Mouse (Mus musculus) heart, embryonic 10.5 days (tissue): ENCODE measurements around the gene Doc2g. TPM values are rescaled to one million over a fixed set of nuclear protein-coding genes. Genes with fewer than 3 reads are reported as not detected.
A peak's percentile ranks its signal among the peaks of the same experiment; 100 is the strongest.

Experiments used
- DNase-seq: peaks from one replicate; pipeline ENCODE4 v3.0.0-alpha.2; 2017; ENCODE audit warnings: low spot score
- H3K27ac ChIP-seq: fragments of 300-500 bp; sonication (generic); 2 replicates; pipeline ENCODE4 v1.5.1; 2016; ENCODE audit warnings: mild to moderate bottlenecking
- H3K27me3 ChIP-seq: fragments of 300-500 bp; sonication (generic); 2 replicates; pipeline ENCODE4 v1.6.1; 2016; ENCODE audit warnings: mild to moderate bottlenecking; ENCODE audit not compliant: poor library complexity, insufficient read depth, severe bottlenecking
- H3K36me3 ChIP-seq: fragments of 300-500 bp; sonication (generic); 2 replicates; pipeline ENCODE4 v1.6.1; 2016; ENCODE audit warnings: mild to moderate bottlenecking, moderate library complexity
- H3K4me1 ChIP-seq: fragments of 300-500 bp; sonication (generic); 2 replicates; pipeline ENCODE4 v1.6.1; 2016; ENCODE audit warnings: mild to moderate bottlenecking
- H3K4me3 ChIP-seq: fragments of 300-500 bp; sonication (generic); 2 replicates; pipeline ENCODE4 v1.5.1; 2016; ENCODE audit warnings: mild to moderate bottlenecking, moderate library complexity
- H3K9me3 ChIP-seq: fragments of 300-500 bp; sonication (generic); 2 replicates; pipeline ENCODE4 v1.6.1; 2016; ENCODE audit warnings: mild to moderate bottlenecking, moderate library complexity
- WGBS: fragments of 180-500 bp; shearing (Covaris S2); methylation state at CpG from one replicate; pipeline ENCODE4 v1.1.7; 2016; 5-methylcytosine and 5-hydroxymethylcytosine counted together
- polyA plus RNA-seq: library from polyadenylated mRNA; unstranded; fragments of >200 nt; fragmentation: Nextera tagmentation; extraction: Ambion mirVana; gene quantifications from 2 replicates; pipeline ENCODE4 v1.2.1, GENCODE M21; 2016

Doc2g gene
- polyA plus RNA-seq, 1 experiment from 2014 or later: 32.4 TPM

GRCm38 (mm10) chr19:4005091-4005490 is 2.0 kb downstream of the Doc2g start:
- Histone ChIP-seq H3K4me3 (0 out of 2 replicates have a peak overlapping the region, but pooled peaks have one; percentile 30), H3K27ac (no peak overlapping the region), H3K27me3 (no peaks in the 10 kb centered on the region), H3K4me1 (peaks cover 46% of the 10 kb centered on the region), H3K36me3 (peaks cover 64% of the 10 kb centered on the region), H3K9me3 (no peaks in the 10 kb centered on the region)
- WGBS: 85% methylated on average over 9 of the region's 9 CpGs
- DNase-seq: no peak

GRCm38 (mm10) chr19:4005971-4006370 is 2.9 kb downstream of the Doc2g start:
- no peaks in the 10 kb centered on the region for H3K27me3 ChIP-seq
- 93% methylated on average over 8 of the region's 8 CpGs for WGBS
- H3K9me3 ChIP-seq: no peaks in the 10 kb centered on the region
- H3K4me3 ChIP-seq: no peak overlapping the region
- H3K36me3 ChIP-seq: peaks cover 67% of the 10 kb centered on the region
- no peak overlapping the region for H3K27ac ChIP-seq
- H3K4me1 ChIP-seq: peaks cover 43% of the 10 kb centered on the region
- DNase-seq: no peak

- Histone ChIP-seq H3K36me3 (peaks cover 43% of the 10 kb centered on the region), H3K4me3 (peak overlapping the region; percentile 94; the same call in 1 of the 2 replicates)
- WGBS: 91% methylated on average over 5 of the region's 5 CpGs
Observed at GRCm38 (mm10) chr19:4011086-4011485, 8.0 kb downstream of the Doc2g start.

GRCm38 (mm10) chr19:4012432-4013022 is 9.4 kb downstream of the Doc2g start, which contains the start of gene Ndufv1:
TSS of gene Ndufv1 (minus strand) at chr19:4012806.
- no peaks in the 10 kb centered on the region for H3K27me3 ChIP-seq
- under 1% methylated on average over 45 of the region's 45 CpGs for WGBS

More at GRCm38 (mm10) chr19:4011086-4011485, 8.0 kb downstream of the Doc2g start:
- Histone ChIP-seq H3K27me3 (no peaks in the 10 kb centered on the region), H3K9me3 (no peaks in the 10 kb centered on the region), H3K27ac (no peak overlapping the region), H3K4me1 (peaks cover 28% of the 10 kb centered on the region)
- DNase-seq: no peak

GRCm38 (mm10) chr19:4013066-4013465 is 10.0 kb downstream of the Doc2g start:
- Histone ChIP-seq H3K36me3 (peaks cover 24% of the 10 kb centered on the region), H3K9me3 (no peaks in the 10 kb centered on the region), H3K27ac (peak overlapping the region; percentile 80), H3K4me1 (peaks cover 28% of the 10 kb centered on the region), H3K27me3 (no peaks in the 10 kb centered on the region), H3K4me3 (peak overlapping the region; percentile 94)
- WGBS: 6% methylated on average over 9 of the region's 9 CpGs
- DNase-seq: no peak

More at GRCm38 (mm10) chr19:4012432-4013022, 9.4 kb downstream of the Doc2g start, which contains the start of gene Ndufv1:
- peak within 1 kb of the TSS; percentile 94 for H3K4me3 ChIP-seq
- no peaks in the 10 kb centered on the region for H3K9me3 ChIP-seq
- peak within 1 kb of the TSS; percentile 93 for H3K27ac ChIP-seq
- peaks cover 29% of the 10 kb centered on the region for H3K36me3 ChIP-seq
- DNase-seq: peak; percentile 99
- peaks cover 28% of the 10 kb centered on the region for H3K4me1 ChIP-seq

GRCm38 (mm10) chr19:4014802-4015201 is 11.7 kb downstream of the Doc2g start:
- Histone ChIP-seq H3K27me3 (no peaks in the 10 kb centered on the region), H3K4me3 (no peak overlapping the region; the same call in 1 of the 2 replicates), H3K36me3 (peaks cover 6% of the 10 kb centered on the region), H3K27ac (peak overlapping the region; percentile 53), H3K9me3 (no peaks in the 10 kb centered on the region), H3K4me1 (peaks cover 28% of the 10 kb centered on the region)
- no peak for DNase-seq

GRCm38 (mm10) chr19:4015635-4016034 is 12.5 kb downstream of the Doc2g start:
- WGBS: 38% methylated on average over 5 of the region's 5 CpGs
- no peak overlapping the region for H3K4me3 ChIP-seq
- H3K27ac ChIP-seq: peak overlapping the region; percentile 53; the same call in 1 of the 2 replicates
- no peaks in the 10 kb centered on the region for H3K9me3 ChIP-seq
- no peaks in the 10 kb centered on the region; the same call in 1 of the 2 replicates for H3K36me3 ChIP-seq
- peaks cover 28% of the 10 kb centered on the region for H3K4me1 ChIP-seq
- H3K27me3 ChIP-seq: no peaks in the 10 kb centered on the region
- DNase-seq: no peak

- Histone ChIP-seq H3K27me3 (no peaks in the 10 kb centered on the region), H3K27ac (no peak overlapping the region), H3K4me1 (peaks cover 16% of the 10 kb centered on the region), H3K4me3 (no peak overlapping the region), H3K36me3 (no peaks in the 10 kb centered on the region), H3K9me3 (no peaks in the 10 kb centered on the region)
- WGBS: 56% methylated on average over 10 of the region's 10 CpGs
- DNase-seq: no peak
Observed at GRCm38 (mm10) chr19:4017921-4018587, 14.9 kb downstream of the Doc2g start.

GRCm38 (mm10) chr19:4018743-4019583 is 15.8 kb downstream of the Doc2g start:
- DNase-seq: peak; percentile 90
- H3K4me3 ChIP-seq: no peak overlapping the region
- H3K9me3 ChIP-seq: no peaks in the 10 kb centered on the region
- no peak overlapping the region for H3K27ac ChIP-seq
- WGBS: 38% methylated on average over 18 of the region's 18 CpGs
- peaks cover 10% of the 10 kb centered on the region for H3K4me1 ChIP-seq
- H3K27me3 ChIP-seq: no peaks in the 10 kb centered on the region
- no peaks in the 10 kb centered on the region for H3K36me3 ChIP-seq

GRCm38 (mm10) chr19:4023185-4023584 is 20.1 kb downstream of the Doc2g start:
- no peak for DNase-seq
- H3K4me1 ChIP-seq: no peaks in the 10 kb centered on the region
- H3K27me3 ChIP-seq: no peaks in the 10 kb centered on the region
- no peaks in the 10 kb centered on the region for H3K36me3 ChIP-seq
- H3K9me3 ChIP-seq: peaks cover 5% of the 10 kb centered on the region; the same call in 1 of the 2 replicates
- H3K4me3 ChIP-seq: no peak overlapping the region
- H3K27ac ChIP-seq: no peak overlapping the region
- 57% methylated on average over 7 of the region's 7 CpGs for WGBS

- Histone ChIP-seq H3K36me3 (no peaks in the 10 kb centered on the region), H3K4me3 (no peak overlapping the region), H3K27ac (no peak overlapping the region), H3K27me3 (no peaks in the 10 kb centered on the region), H3K9me3 (peaks cover 5% of the 10 kb centered on the region; the same call in 1 of the 2 replicates), H3K4me1 (no peaks in the 10 kb centered on the region)
- no peak for DNase-seq
Observed at GRCm38 (mm10) chr19:4027576-4027975, 24.5 kb downstream of the Doc2g start.

- WGBS: 45% methylated on average over 7 of the region's 7 CpGs
- Histone ChIP-seq H3K4me3 (no peak overlapping the region), H3K36me3 (peaks cover 11% of the 10 kb centered on the region; the same call in 1 of the 2 replicates), H3K27me3 (no peaks in the 10 kb centered on the region), H3K4me1 (peaks cover 15% of the 10 kb centered on the region), H3K27ac (no peak overlapping the region), H3K9me3 (no peaks in the 10 kb centered on the region)
- DNase-seq: no peak
Observed at GRCm38 (mm10) chr19:4032668-4033067, 29.6 kb downstream of the Doc2g start.
